8 mouse cellular contexts compared by ENCODE assay signal in the genomic region with DNA sequence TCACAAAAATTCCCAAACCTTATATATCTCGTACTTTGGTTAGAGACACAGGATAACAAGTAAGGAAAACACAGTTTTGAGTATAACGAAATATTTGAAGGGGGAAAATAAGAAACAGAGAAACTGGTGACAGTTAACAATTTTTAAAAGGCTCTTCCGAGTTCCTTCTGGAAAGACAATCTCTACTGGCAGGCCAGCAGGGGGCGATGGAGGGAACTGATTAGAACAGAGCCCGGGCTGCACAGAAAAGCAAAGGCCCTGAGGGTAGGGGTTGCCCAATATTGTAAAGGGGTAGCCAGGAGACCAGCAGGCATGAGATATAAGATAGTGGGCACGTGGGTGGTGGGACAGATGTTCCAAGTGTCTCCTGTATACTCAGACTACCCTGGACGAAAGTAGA.
A peak's percentile ranks its signal among the peaks of the same experiment; 100 is the strongest.
DNase-seq lines count a peak whose midpoint lies in the region; ATAC-seq and TF ChIP-seq lines count a peak whose summit lies in the region.

No protein-coding gene starts in this region.

- peak; percentile 65 for TF ChIP-seq CTCF in cerebellum, adult 2 months (IDR thresholded peaks at IDR 0.05; ENCODE audit: borderline replicate concordance, insufficient read depth, low read depth, low read length)
- peak; percentile 60; the same call in 1 of the 2 replicates for TF ChIP-seq CTCF in spleen, adult 2 months (IDR thresholded peaks at IDR 0.05; ENCODE audit: extremely low read depth, insufficient read depth, insufficient read length, insufficient replicate concordance)

- H3K4me1 ChIP-seq in cerebellum, adult 2 months (ENCODE audit: control insufficient read depth, insufficient read depth, low read length) = peaks cover 2% of the 10 kb centered on the region; the same call in 1 of the 2 replicates
- peaks cover 48% of the 10 kb centered on the region for H3K4me1 ChIP-seq in forebrain, embryonic 16.5 days (replicated peaks; ENCODE audit: control insufficient read depth, insufficient read depth, low read length)
- H3K4me1 ChIP-seq in limb, embryonic 12.5 days (replicated peaks) = peaks cover 45% of the 10 kb centered on the region
- peaks cover 30% of the 10 kb centered on the region for H3K4me1 ChIP-seq in midbrain, embryonic 16.5 days (ENCODE audit: control insufficient read depth, insufficient read depth, low read length)
- no peaks in the 10 kb centered on the region for H3K4me1 ChIP-seq in spleen, adult 2 months (ENCODE audit: control insufficient read depth, insufficient read depth, insufficient read length)

- no peaks in the 10 kb centered on the region for H3K36me3 ChIP-seq in forebrain, embryonic 16.5 days (ENCODE audit: control insufficient read depth, insufficient read depth)
- H3K36me3 ChIP-seq in limb, embryonic 12.5 days = no peaks in the 10 kb centered on the region
- no peaks in the 10 kb centered on the region for H3K36me3 ChIP-seq in midbrain, embryonic 16.5 days (ENCODE audit: control insufficient read depth, insufficient read depth, low read length)
- no peaks in the 10 kb centered on the region for H3K36me3 ChIP-seq in spleen, adult 2 months (ENCODE audit: control insufficient read depth, insufficient read depth, low read length)

- 17% methylated on average over 7 of the region's 7 CpGs for WGBS in cerebellum, adult 2 months
- 10% methylated on average over 7 of the region's 7 CpGs for WGBS in forebrain, embryonic 16.5 days
- 15% methylated on average over 7 of the region's 7 CpGs for WGBS in limb, embryonic 12.5 days
- 8% methylated on average over 7 of the region's 7 CpGs for WGBS in midbrain, embryonic 16.5 days
- 13% methylated on average over 7 of the region's 7 CpGs for whole genome bisulfite sequencing in spleen, adult 2 months

- H3K4me2 ChIP-seq in forebrain, embryonic 16.5 days (ENCODE audit: low read length) = no peak overlapping the region
- no peak overlapping the region for H3K4me2 ChIP-seq in limb, embryonic 12.5 days
- no peak overlapping the region for H3K4me2 ChIP-seq in midbrain, embryonic 16.5 days (ENCODE audit: low read length)

- ATAC-seq in cerebellum, adult (ENCODE audit: insufficient number of reproducible peaks, low FRiP score, low TSS enrichment) = no peak
- peak; percentile 34 for ATAC-seq in forebrain, embryonic 16.5 days
- no peak for ATAC-seq in limb, embryonic 12.5 days (ENCODE audit: insufficient number of reproducible peaks, insufficient read depth, low FRiP score, low TSS enrichment, low read depth)
- peak; percentile 49; the same call in 1 of the 2 replicates for ATAC-seq in midbrain, embryonic 16.5 days

- no peak for TF ChIP-seq POLR2A in cerebellum, adult 2 months (IDR thresholded peaks at IDR 0.05; ENCODE audit: borderline replicate concordance, insufficient read depth, low read length)
- no peak for TF ChIP-seq POLR2A in spleen, adult 2 months (IDR thresholded peaks at IDR 0.05; ENCODE audit: low read depth, low read length)

- DNase-seq in cerebellum, adult 11 months = peak; percentile 58
- peak; percentile 71 to 78 for DNase-seq in cerebellum, adult 2 months
- DNase-seq in kidney, adult 8-10 months = peak; percentile 22 to 52
- DNase-seq in spleen, adult 2 months (ENCODE audit: low read depth in 1 of 2, low spot score in 2 of 2) = peak; percentile 11 to 71

- H3K4me3 ChIP-seq in cerebellum, adult 2 months (replicated peaks; ENCODE audit: insufficient read depth, low read depth, low read length) = no peak overlapping the region
- no peak overlapping the region for H3K4me3 ChIP-seq in forebrain, embryonic 16.5 days (replicated peaks; ENCODE audit: low read length)
- no peak overlapping the region for H3K4me3 ChIP-seq in limb, embryonic 12.5 days (replicated peaks)
- no peak overlapping the region for H3K4me3 ChIP-seq in midbrain, embryonic 16.5 days (ENCODE audit: low read depth, low read length)
- no peak overlapping the region for H3K4me3 ChIP-seq in spleen, adult 2 months (ENCODE audit: extremely low read depth, insufficient read depth, insufficient read length)

- H3K9me3 ChIP-seq in forebrain, embryonic 16.5 days (ENCODE audit: control insufficient read depth, low read length) = no peaks in the 10 kb centered on the region
- no peaks in the 10 kb centered on the region for H3K9me3 ChIP-seq in limb, embryonic 12.5 days
- H3K9me3 ChIP-seq in midbrain, embryonic 16.5 days (replicated peaks; ENCODE audit: control insufficient read depth, low read length, poor library complexity, severe bottlenecking) = no peaks in the 10 kb centered on the region

- H3K27ac ChIP-seq in cerebellum, adult 2 months (ENCODE audit: insufficient read depth, low read length) = no peak overlapping the region
- peak overlapping the region; percentile 72 for H3K27ac ChIP-seq in forebrain, embryonic 16.5 days (ENCODE audit: low read length)
- 0 out of 2 replicates have a peak overlapping the region, but pooled peaks have one; percentile 76 for H3K27ac ChIP-seq in limb, embryonic 12.5 days
- H3K27ac ChIP-seq in midbrain, embryonic 16.5 days (ENCODE audit: low read length) = peak overlapping the region; percentile 91
- H3K27ac ChIP-seq in spleen, adult 2 months (ENCODE audit: insufficient read depth, low read length) = no peak overlapping the region

- no peak overlapping the region for H3K9ac ChIP-seq in forebrain, embryonic 16.5 days (replicated peaks; ENCODE audit: low read depth, low read length)
- no peak overlapping the region for H3K9ac ChIP-seq in limb, embryonic 12.5 days (replicated peaks)
- no peak overlapping the region for H3K9ac ChIP-seq in midbrain, embryonic 16.5 days (ENCODE audit: low read depth, low read length)

- no peaks in the 10 kb centered on the region for H3K27me3 ChIP-seq in cerebellum, adult 2 months (ENCODE audit: control insufficient read depth, insufficient read depth, low read length)
- H3K27me3 ChIP-seq in forebrain, embryonic 16.5 days (replicated peaks; ENCODE audit: control insufficient read depth, insufficient read depth, low read length) = no peaks in the 10 kb centered on the region
- H3K27me3 ChIP-seq in limb, embryonic 12.5 days = peaks cover 3% of the 10 kb centered on the region; the same call in 1 of the 2 replicates
- H3K27me3 ChIP-seq in midbrain, embryonic 16.5 days (ENCODE audit: control insufficient read depth, insufficient read depth, low read depth, low read length) = no peaks in the 10 kb centered on the region
- 0 out of 2 replicates have a peak, but pooled peaks cover 1% of the 10 kb centered on the region for H3K27me3 ChIP-seq in spleen, adult 2 months (ENCODE audit: control insufficient read depth, insufficient read depth, low read length)

Comparison
In these comparisons a context has a peak if more than half of its experiments do, and no peak if none do; other contexts are left out.
1. ATAC-seq: peak in forebrain, embryonic 16.5 days (single experiment) and midbrain, embryonic 16.5 days (single experiment); none in cerebellum, adult (single experiment) and limb, embryonic 12.5 days (single experiment).
2. H3K27ac ChIP-seq: peak in forebrain, embryonic 16.5 days (single experiment), limb, embryonic 12.5 days (single experiment) and midbrain, embryonic 16.5 days (single experiment); none in cerebellum, adult 2 months (single experiment) and spleen, adult 2 months (single experiment).
3. Peak in every context shown above with its lines, with median percentiles within 50 percentile points of each other: DNase-seq.